Mouse (Mus musculus) WW6 (cell line): ENCODE data around the gene Dnajc28.

ENCODE experiments used
- DNase-seq: peaks from one replicate; pipeline ENCODE4 v3.0.0-alpha.2; 2013; ENCODE audit warnings: low read depth, low spot score

Dnajc28 gene

DNA sequence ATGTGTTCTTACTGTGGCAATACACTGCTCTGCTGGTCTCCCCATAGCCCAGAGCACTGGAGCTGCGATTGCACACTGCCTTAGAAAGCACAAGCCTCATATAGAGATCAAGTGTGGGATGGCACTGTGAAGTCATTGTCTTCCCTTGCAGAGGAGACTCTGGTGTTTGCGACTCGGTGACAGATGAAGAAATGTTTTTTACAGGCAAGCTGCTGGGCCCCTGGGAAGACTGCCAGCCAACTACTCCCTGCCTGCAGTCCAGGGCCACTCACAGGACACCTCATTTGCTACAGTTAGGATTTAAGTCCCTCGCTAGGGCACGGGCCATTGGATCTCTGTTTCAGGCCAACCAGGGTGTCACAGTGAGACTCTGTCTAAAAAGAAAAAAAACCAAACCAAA is 13.6 kb upstream of the Dnajc28 start:
- DNase-seq: no peak

- no peak for DNase-seq
Observed at GRCm38 (mm10) chr16:91630584-91630983, 11.8 kb upstream of the Dnajc28 start.

DNA sequence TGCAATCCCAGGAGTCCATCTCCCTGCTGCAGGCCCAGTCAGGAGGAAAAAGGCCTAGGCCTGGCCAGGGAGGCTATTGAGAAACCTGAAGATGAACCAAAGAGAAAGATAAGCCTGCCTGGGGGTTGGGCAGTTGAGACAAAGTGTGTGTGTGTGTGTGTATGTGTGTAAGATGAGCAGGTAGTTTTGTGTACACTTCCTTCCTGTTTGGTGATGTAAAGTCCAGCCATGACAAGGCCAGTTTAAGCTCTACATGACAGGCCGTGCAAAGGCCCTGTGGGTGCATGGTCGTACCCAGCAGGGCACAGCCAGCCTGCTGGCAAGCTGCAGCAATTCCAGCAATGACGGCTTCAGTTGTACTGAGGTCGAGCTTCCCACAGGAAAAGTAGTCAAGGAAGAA is 10.9 kb upstream of the Dnajc28 start:
- no peak for DNase-seq

GRCm38 (mm10) chr16:91628673-91629072 is 9.8 kb upstream of the Dnajc28 start:
- DNase-seq: no peak

- no peak for DNase-seq
Observed at GRCm38 (mm10) chr16:91627831-91628230, 9.0 kb upstream of the Dnajc28 start.

DNA sequence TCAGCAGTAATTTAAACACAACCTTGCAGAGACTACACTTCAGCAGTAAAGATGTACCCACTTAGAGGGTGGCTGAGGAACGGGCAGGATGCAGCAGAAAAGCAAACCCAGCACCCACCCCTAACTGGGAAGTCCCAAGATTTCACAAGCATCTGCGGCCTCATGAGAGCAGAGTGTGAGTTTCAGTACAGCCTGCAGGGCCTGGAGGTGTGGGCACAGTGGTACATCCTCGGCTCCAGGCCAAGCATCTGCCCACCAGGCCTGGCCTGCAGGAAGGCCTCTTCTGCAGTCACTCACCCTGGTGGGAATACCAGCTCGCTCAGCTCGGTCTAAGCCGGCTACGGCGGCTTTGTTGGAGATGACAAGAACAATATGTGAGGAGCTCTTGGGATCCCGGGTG is 4.2 kb upstream of the Dnajc28 start:
- DNase-seq: no peak

DNA sequence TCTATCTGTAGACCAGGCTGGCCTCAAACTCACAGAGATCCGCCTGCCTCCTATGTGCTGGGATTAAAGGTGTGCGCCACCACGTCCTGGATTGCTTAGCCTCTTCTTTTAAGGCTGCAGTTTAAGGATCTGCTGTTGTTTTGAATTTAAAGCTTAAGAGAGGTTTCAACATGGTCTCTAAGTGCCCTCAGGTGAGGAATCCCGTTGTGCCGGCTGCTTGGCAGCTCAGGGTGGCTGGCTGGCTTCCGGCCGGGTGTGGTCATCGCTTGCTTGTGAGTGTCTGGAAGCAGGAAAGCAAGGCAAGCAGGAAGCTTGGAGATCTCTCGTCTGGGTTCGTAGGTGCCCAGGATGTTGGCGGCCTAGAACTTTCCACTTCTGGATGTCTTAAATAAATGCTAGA is 2.2 kb upstream of the Dnajc28 start:
- DNase-seq: no peak

DNA sequence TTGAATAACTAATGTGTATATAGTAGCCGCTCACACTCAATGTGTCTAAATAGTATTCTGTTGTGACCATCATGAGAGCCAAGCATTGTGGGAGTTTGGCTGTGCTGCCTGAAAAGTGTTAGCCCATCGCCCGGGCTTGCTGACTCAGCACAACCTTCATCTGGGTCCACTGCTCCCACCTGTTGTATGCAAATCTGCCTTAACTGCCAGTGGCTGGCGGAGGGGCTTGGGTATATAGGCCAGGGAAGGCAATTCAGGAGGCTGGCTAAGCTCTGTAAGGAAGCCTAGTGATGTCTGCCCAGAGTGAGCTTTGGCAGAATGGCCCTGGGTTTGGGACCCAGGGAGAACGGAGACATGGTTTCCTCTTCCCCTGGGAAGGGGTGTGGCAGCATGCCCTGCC is 1.4 kb upstream of the Dnajc28 start:
- no peak for DNase-seq

DNA sequence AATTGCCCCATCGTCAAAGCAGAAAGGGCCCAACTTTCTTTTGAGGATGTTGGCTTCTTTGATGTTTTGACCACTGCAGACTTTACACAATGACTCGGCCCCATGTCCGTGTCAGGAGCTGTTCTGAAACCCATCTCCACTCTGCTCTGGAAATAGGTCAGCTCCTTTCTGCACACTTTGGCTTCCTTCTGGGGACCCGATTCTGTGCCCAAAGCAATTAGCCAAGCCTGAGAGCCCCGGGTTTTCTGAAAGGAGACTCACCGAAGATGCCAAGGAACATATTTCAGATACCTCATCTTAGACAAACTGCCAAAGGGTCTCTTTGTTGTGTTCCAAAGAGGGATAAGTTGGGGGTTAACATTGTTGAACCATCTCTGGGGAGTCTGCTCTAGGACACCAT is 4.3 kb downstream of the Dnajc28 start:
- DNase-seq: no peak

- no peak for DNase-seq
Observed at GRCm38 (mm10) chr16:91612525-91612924, 6.3 kb downstream of the Dnajc28 start.

GRCm38 (mm10) chr16:91611248-91611647 is 7.6 kb downstream of the Dnajc28 start:
- no peak for DNase-seq

GRCm38 (mm10) chr16:91609501-91610245 is 9.2 kb downstream of the Dnajc28 start:
- DNase-seq: no peak

DNA sequence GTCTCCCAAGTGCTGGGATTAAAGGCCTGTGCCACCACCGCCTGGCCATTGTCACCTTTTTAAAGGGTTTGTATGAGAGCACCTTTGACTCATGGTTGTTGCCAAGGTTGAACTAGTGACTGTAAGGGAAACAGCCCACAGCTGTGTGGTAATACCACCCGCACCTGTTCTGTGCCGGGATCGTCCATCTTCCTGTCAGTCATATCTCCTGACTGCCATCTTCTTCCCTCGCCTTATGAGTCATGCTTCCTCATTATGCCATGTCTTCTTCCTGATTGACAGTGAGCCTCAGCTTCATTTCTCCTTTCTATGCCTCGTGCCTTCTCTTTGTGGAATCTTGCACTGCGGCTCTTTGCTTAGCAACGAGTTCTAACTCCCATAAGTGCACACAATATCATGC is 11.9 kb downstream of the Dnajc28 start:
- no peak for DNase-seq

DNA sequence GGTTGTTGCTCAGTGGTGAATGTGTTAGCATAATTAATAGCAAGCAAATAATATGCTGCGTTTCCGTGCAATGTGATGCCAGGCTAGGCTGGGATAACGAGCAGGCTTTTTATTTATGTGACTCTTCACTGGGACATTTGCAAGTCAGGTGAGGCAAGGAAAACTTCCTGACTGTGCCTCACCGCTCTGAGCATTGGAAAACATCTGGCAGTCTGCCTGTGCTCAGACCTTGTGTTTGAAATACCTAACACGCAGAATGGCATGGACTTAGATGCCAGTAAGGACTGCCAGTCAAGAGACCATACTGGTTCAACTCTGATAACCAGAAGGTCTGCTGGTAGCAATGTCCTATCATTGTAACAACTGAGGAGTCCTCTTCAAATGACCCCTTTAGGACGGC is 13.7 kb downstream of the Dnajc28 start:
- no peak for DNase-seq

DNA sequence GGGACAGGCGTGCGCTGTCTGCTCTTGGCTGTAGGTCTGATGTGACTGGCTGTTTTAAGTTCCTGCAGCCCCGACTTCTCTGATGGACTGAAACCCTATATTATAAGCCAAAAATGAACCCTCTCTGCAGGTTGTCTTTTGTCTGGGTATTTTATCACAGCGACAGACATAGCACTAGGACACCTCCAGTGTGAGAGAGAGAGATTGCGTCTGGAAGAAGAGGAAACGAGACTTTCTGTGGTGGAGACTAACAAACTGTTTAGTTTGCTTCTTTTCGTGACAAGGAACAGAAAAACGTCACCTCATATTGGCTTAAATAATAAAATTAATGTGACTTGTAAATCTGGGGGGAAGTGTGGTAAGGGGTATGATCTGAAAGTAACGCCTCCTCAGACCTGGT is 17.1 kb downstream of the Dnajc28 start:
- no peak for DNase-seq

GRCm38 (mm10) chr16:91601081-91601480 is 17.7 kb downstream of the Dnajc28 start:
- no peak for DNase-seq

- no peak for DNase-seq
Observed at GRCm38 (mm10) chr16:91599242-91599641, 19.6 kb downstream of the Dnajc28 start.

DNA sequence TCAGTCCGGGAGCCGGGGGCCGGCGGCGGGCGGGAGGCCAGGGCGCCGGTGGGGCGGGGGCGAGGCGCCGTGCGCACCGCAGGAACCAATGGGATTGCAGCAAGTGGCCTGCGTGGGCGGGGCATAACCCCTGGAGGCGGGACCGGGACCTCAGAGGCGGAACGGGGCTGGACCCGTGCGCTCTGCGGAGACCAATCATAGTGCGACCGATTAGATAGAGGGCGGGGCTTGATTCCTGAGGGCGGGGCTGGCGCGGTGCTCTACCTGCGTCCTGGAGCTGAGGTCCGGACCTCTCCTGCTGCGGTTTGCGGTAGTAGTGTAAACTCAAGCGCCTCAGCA is 21.2 kb downstream of the Dnajc28 start, which contains the start of gene Tmem50b:
TSS of gene Tmem50b (minus strand) at position 129 of the 339 bp plus-strand sequence.
- DNase-seq: peak; percentile 90

- DNase-seq: no peak
Observed at GRCm38 (mm10) chr16:91596779-91597671, 21.8 kb downstream of the Dnajc28 start.

DNA sequence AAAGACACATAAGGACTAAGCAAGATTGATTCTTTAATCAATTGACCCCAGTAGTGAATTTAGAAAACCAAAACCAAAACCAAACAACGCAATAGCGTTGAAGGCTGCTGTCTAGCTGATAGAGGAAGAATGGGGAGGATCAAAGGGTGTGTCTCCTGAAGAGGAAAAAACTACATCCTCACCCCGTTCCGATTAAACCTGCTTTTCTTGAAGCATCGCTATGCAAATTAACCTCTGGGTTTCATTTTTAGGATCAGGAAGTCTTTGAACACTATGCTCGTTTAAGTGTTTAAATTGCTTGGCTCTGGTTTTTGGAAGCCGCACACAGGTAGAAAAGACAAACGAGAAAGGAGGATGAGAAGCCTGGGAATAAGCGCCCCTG is 22.4 kb downstream of the Dnajc28 start:
- DNase-seq: no peak

DNA sequence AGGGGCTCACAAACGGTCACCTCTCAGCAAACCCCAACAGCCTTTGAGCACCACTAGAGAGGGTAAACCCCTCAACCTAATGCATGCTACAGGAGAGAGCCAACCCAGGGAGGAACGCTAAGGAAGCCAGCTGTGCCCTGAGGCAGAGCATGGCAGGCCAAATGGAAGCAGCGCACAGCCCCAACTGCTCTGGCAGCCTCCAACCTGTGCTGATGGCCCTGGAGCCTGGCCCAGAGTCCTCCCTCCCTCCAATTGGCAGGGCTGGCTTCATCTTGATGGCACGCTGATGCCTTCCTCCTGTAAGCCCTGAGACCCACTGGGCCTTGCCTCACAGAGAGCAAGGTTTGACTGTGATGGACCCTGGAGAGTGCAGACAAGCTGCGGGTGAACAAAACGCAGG is 23.8 kb downstream of the Dnajc28 start:
- no peak for DNase-seq

- DNase-seq: no peak
Observed at GRCm38 (mm10) chr16:91593262-91593661, 25.6 kb downstream of the Dnajc28 start.

- DNase-seq: no peak
Observed at GRCm38 (mm10) chr16:91592162-91592561, 26.7 kb downstream of the Dnajc28 start.
